Mouse (Mus musculus) cerebellum, adult 8-10 months (tissue): ENCODE results near the gene Stx2.
"Not testable (repeated sequence)": the region's sequence is repeated elsewhere in the genome, so short reads cannot be mapped to it uniquely, and the experiment has no call there.

Experiments
- DNase-seq: peaks from one replicate; pipeline ENCODE4 v3.0.0; 2022

Stx2 gene

DNA sequence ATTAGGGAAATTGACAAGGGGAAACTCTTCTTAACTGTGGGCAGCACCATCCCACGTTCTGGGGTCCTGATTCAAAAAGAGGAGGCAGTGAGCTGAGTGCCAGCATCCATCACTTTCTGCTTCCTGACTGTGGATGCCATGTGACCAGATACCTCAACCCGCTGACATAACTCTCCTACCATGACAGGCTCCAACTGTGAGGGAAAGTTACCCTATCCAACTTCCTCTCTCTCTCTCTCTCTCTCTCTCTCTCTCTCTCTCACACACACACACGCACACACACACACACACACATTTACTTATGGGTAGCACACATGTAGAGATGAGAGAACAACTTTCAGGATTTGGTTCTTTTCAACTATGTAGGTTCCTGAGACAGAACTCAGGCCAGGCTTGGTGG lies 1.2 kb upstream of the Stx2 start:
- DNase-seq = no peak

DNA sequence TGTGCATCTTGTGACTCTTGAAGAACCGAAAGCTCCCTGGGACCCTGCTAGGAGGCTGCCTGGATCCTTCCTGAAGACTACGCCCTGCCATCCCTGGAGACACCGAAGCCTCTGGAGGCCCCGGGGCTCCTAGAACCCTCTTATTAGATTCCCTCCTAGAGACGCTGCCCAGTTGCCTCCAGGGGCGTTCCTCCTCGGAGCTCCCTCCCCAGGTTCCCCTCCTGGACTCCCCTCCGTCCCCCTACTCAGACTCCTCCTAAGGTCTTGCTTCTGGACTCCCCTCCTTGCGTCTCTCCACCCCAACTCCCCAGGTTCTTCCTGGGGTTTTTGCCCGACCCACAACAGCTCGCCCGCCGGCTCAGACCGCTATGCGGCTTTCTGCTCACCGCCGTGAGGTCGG lies 366 bp downstream of the Stx2 start:
- no peak for DNase-seq

DNA sequence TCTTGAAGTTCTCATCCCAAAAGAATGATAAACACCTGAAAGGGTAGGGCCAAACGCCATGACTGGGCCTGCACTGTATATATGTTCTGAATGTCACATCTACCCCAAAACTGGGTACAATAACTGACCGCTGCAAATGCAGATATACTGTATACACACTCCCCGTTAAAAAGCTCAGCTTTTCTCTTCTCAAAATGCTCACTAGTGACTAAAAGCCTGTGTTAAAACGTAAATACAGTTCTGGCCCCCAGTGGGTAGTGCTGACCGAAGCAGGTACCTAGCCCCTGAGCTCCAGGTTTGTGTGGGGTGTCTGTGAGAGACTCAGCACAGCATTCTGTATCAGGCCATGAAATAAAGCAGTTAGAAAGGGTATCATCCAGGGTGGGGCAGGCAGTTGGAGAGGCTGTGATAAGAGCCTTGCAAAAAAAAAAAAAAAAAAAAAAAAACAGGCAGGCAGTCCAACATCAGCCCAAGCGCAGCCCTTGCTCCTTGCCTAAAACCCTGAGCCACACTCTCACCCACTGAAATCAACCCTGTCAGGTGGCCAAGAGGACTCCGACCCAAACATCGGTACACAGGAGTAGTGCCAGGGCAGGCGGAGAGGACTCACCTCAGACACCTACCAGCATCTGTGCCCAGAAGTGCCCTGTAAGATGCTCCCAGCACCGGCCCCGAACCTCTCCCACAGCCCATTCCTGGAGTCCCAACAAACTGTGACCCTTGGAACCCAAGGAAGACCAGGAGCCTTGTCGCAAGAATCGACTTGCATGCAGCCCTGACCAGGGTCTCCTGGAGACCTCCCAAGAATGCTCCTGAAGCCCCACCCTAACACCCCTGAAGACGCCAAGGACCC lies 1.0 kb downstream of the Stx2 start:
- DNase-seq = no peak

DNA sequence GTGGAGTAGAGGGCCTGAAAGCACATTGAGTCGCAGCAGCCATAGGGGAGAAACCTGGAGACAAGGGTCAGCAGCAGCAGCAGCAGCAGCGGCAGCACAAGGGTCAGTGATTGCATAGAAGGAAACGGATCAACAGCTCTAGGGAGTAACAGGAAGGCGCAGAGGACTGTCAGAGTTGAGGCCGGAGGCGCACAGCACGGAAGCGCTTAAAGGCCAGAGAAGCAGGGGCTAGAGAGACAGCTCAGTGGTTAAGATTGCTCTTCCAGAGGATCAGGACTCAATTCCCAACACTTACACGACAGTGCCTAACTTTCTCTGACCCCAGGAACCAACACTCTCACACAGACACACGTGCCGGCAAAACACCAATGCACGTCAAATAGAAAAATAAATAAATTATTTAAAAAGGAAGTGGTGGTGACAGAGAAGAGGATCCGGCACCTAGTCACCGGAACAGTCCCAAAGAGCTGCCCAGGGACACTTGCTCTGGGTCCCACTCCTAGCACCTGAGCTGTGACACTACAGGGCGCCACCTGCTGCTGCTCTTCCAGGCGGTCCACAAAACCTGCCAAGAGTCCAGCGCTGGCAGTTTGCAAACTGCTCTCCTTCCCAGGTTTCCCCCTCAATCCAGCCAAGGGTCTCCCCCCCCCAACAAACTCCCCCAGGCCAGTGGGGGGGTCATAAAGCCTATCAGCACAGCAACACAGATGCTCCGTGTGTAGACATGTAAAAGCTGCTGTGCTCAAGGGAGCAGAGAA lies 2.2 kb downstream of the Stx2 start:
- no peak for DNase-seq

DNA sequence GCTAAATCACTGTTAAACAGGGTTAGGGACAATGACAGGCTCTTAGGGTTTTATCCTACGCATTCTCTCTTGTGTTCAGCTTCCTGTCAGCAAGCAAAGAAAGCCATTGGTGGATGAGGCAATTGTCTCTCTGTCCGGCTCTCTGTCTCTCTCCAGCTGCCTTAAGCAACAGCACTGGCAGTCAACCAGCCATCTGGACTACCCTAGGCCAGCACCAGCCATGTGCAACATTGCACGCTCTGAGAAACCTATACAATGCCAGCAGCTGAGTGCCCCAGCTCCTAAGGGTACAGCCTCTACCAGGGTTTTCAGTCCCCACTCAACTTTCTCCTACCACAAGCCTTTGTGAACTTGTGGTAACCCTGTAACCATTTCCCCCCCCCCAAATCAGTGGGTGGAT lies 3.0 kb downstream of the Stx2 start:
- DNase-seq = no peak

DNA sequence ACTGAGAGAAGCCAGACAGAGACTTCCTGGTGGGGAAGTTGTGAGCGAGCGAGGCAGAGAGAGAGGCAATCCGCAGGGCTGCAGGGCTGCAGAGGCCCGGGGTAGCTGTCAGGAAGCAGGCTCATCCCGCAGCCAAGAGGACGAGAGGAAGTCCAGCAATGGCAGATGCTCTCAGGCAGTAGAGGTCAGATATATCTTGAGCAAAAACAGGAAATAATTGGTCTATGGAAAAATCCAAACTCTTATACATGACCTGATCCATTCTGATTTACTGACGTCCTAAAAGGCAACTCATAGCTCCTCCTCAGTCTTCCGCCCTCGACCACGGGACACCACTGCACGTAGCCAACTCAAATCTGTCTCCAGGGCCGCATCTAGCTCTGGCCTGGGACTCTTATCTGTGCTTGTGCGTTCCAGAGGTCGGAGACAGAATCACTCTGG lies 5.8 kb downstream of the Stx2 start:
- DNase-seq = no peak

DNA sequence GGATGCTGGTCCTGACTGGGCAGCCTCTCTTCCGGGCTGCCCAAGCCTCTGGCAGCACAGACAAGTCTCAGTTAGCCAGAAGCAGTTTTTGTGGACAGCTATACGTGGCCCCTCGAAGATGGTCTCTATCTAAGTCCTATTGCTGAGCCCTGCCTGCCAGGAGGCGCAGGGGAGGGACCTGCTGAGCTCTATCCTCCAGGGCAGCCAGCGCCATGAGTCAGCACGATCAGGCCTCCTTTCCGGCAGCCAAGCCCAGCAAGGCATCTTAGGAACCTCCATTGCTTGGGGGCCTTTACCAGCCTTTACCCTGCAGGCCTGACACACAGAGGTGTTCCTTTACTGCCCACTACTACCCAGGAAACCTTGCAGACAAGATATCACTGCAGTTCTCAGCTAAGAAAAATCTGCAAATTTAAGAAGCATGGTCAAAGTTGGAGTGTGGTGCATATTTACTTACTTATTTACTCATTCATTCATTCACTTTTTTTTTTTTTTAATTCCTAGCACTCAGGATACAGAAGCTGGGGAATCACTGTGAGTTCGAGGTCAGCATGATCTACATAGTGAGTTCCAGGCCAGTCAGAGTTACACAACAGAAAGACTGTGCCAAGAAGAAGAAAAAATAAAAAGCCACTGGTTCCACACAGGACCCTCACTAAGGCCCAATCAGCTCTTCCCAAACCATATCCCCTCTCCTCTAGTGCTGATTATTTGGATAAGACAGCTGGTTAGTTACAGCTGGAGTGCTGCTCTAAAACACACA lies 7.5 kb downstream of the Stx2 start:
- DNase-seq = no peak

DNA sequence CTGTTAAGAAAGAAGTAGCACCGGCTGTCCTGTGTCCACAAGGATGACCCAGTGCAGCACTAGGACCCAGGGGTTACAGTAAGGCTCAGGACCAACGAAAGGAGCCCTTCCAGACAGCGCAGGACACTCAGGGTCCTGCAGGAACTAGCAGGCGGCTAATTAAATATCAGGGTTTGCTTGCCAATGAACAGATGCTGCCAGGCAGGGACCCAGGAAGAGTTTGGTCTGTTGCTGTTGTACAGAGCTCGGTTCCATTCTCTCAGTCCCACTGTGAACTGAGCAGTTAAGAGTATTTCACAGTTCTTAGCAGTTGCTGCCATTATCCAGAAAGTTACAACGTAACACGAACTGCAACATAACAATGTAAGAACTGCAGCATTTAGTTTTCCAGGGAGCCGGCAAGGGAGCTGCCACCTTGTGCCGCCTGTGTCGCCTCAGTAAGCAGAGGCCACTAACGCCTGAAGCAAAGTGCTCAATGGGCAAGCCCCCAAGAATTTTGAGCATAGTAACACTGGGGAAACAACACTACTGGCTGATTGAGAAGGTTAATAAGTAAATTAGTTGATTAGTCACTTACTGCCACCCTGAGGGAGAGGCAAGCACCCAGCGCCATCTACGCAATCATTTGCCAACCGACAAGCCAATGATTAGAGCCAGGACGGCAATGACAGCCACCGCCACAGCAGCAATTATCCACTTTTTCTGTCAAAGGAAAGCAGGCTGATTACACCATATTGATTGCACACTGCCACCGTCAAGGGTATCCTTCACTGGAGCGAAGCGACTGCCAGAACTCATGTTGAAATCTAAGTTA lies 21.0 kb downstream of the Stx2 start:
- DNase-seq = no peak

DNA sequence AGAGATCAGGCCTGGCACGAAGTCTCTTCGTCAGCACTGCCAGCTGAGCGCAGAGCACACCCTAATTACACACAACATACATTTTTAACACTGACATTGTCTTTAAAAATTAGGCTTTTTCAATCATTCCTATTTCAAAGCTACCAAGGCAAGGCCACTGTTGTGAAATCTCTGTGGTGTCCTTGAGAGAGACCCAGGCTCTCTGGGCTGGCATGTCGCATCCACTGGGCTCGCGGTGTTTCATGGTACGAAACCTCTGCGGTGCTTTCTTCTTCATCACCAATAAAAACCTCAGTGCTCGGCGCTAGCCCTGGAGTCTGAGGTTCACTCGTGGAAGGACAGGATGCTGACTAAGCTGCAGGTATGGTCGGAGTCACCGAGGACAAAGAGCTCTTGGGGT lies 22.4 kb downstream of the Stx2 start:
- no peak for DNase-seq

DNA sequence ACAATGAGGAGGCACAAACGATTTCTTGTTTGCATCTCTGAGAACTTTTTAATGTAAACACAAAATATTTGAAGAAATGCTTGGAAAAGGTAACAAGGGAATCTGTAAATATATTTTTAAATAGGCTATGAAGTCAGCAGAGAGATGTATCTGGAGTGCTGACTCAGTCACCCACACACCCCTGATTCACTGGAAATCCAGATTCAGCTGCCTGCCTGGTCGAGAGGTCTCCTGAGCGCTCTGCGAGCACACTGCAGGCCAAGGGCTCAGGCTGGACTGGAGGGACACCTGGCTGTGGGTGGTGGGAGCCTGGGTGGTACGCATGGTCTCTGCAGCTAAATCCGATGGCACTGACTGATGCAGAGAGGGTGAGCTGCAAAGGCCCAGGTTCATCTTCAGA lies 23.8 kb downstream of the Stx2 start:
- no peak for DNase-seq

DNA sequence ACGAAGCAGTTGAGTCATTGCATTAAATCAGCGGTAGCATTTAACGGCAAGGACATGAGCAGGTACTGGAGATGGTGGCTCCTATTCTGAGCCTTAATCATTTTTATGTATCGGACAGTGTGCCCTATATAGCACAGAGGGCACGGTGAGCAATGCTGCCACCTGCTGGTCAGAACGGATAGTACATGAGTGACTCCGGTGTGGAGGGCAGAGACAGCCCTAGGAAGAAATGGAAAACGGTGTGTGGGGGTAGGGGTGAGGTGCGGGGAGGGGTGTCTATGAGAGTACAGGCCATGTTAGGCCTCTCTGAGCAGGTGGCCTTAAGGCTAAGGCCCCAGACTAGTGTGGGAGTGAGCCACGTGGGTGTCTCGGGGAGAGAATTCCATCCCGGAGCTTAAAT lies 26.8 kb downstream of the Stx2 start:
- DNase-seq = peak; percentile 63

DNA sequence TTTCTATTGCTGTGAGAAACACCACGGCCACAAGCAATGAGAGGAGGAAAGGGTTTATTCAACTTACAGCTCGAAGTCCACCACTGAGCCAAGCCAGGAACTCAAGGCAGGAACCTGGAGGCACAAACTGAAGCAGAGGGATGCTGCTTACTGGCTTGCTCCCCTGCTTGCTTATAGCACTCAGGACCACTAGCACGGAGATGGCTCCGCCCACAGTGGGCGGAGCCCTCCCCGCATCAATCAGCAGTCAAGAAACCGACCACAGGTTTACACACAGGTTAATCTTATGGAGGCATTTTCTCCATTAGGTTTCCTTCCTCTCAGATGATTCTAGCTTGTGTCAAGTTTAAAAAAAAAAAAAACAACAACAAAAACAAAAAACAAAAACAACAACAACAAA lies 27.5 kb downstream of the Stx2 start:
- DNase-seq = no peak

DNA sequence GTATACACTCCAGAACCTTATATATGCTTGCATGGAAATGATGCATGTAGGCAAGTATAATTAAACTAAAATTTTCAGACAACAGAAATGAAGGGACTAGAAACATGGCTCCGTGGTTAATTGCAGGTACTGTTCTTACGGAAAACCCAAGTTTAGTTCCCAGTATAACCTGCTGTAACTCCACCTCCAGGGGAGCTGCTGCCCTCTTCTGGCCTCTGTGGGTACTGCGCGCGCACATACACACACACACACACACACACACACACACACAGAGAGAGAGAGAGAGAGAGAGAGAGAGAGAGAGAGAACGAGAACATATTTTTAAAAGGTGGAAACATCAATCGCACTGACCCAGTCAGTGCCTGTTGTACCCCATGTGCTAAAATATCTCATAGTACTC lies 29.4 kb downstream of the Stx2 start:
- DNase-seq = no peak

DNA sequence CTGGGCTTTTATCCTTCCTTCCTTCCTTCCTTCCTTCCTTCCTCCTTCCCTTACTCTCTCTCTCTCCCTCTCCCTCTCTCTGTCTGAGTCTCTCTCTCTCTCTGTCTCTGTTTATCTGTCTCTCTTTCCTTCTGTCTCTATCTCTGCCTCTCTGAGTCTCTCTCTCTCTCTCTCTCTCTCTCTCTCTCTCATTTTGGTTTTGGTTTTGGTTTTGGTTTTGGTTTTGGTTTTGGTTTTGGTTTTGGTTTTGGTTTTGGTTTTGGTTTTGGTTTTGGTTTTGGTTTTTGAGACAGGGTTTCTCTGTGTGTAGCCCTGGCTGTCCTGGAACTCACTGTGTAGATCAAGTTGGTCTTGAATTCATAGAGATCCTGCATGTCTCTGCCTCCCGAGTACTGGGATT lies 30.9 kb downstream of the Stx2 start:
- not testable (repeated sequence) for DNase-seq

DNA sequence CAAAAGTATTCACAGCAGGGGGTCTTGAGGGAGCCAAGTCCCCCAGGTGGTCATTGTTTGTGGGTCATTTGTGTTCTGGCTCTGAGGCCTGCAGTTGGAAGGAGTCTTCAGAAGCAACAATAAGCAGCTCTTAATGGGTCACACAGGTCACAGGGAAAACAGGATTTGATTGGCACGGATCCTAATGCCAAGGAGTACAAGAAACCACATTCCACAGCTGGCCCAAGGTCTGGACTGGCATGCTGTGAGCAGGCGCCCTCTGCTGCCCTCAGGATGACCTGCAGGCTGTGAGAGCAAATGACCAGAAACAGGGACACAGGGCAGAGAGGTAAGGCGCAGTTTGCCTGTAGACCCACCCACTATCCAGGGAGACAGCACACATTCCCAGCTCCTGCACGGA lies 32.1 kb downstream of the Stx2 start:
- no peak for DNase-seq

DNA sequence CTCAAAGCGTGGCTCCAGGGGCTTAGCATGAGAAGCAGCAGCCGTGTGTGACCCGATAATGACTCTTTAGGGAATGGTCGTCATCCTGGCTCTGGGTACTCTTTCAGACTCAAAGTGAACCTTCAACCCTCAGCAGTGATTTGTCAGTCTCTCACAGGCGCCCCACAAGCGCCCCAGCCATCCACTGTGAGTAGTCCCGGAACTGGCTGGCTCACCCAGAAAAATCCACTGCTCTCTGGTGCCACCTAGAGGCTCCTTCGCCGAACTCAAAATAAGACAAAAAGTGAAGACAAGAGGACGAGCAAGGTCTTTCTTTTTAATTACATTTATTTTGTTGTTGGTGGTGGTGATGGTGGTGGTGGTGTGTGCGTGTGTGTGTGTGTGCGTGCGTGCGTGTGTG lies 37.1 kb downstream of the Stx2 start:
- peak; percentile 56 for DNase-seq

DNA sequence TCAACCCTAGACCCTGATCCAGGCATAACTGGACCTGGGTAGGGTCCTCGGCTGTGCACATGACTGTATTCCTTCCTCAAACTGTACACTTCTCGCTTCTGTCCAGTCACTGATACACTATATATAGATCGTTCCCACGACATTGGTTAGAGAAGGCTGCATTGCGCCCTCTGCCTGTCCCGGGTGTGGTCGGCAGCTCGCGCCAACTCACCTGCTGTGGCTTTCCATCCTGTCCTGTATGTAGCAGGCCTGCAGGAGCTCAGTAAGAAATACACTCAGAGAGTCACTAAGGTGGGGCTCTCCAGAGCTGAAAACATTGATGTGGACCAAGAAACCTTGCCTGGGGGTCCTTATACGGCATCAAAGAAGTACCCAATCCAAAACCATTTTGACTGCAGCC lies 37.5 kb downstream of the Stx2 start:
- no peak for DNase-seq

DNA sequence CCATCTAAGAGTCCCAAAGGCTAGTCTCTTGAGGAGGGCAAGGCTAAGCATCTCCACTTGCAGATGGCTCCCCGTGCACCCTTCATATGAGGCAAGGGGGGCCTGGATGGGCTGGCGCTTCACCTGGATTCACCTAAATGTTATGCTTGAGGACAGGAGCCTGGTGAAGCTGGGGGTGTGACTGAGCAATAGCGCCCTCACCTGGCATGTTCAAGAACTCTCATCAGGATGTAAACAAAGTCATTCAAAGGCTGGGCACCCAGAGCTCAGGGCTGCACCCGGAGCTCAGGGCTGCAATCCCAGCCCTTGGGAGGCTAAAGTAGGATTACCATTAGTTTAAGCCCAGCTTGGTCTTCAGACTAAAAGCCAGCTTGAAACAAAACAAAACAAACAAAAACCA lies 44.0 kb downstream of the Stx2 start:
- no peak for DNase-seq

DNA sequence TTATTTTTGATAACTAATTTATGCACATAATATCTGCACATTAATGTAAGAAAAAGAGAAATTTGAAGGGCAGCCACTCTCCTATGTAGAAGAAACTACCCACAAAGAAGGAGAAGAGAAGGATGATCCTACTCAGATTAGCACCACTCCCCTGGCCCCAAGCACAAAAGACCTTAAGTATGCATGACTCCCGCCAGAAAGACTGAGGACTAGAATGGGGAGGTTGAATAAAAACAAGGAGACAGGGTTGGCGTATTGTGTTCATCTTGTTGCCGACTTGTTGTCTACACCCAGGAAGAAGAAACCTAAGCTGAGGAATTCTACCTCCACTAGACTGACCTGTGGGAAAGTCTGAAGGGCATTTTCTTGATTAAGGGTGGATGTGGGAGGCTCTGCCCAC lies 49.5 kb downstream of the Stx2 start:
- no peak for DNase-seq

DNA sequence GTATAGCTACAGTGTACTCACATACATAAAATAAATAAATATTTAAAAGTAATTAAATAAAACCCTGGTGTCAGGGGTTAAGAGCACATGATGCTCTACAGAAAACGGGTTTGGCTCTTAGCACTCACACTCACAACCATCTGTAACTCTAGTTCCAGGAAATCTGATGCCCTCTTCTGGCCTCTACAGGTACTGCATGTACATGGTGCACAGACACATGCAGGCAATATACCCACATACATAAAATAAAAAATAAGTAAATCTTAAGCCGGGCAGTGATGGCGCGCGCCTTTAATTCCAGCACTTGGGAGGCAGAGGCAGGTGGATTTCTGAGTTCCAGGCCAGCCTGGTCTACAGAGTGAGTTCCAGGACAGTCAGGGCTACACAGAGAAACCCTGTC lies 54.0 kb downstream of the Stx2 start:
- DNase-seq = not testable (repeated sequence)

DNA sequence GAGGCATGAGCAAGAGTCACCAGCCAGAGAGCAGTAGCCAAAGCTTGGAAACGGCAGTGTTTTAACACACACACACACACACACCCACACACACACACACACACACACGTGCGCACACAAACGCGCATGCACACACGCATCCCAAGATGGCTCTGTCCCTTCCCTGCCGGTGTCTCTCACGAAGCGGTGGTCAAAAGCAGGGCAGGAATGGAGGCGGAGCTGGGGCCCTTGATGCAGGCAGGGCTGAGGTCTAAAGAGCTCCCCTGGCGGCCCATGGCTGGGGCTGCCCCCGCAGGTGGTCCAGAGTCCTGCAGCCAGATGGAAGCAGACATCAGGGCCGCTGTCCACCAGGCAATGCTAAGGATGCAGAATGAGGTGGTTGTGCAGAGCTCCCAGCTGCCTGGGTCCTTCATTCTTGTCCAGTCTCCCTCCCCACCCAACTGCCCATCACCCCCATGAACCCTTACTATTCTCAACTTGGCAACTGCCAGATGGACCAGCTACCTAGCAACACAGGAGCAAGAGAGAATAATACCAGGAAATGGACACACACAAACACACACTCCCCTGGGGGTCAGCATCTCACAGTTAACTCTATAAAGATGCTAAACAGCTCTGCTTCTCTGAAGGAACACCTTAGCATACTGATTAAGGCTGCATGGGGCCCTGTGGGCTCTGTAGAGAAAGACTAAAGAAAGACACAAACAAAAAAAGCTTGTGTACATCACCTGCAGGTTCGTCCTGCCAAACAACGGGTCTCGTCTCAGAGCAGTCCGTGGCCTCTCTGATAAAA lies 54.9 kb downstream of the Stx2 start, which contains the start of gene Rimbp2:
Gene Rimbp2, minus strand, starts transcription at position 209 of the 793 bp plus-strand sequence.
- no peak for DNase-seq
